Mouse (Mus musculus): ENCODE data around the gene Cldn12. TPM values are rescaled to one million over a fixed set of nuclear protein-coding genes. Genes with fewer than 3 reads are reported as not detected.

Gene Cldn12
- total RNA-seq, 2 experiments from 2014 or later = 12.2 to 12.4 TPM

DNA sequence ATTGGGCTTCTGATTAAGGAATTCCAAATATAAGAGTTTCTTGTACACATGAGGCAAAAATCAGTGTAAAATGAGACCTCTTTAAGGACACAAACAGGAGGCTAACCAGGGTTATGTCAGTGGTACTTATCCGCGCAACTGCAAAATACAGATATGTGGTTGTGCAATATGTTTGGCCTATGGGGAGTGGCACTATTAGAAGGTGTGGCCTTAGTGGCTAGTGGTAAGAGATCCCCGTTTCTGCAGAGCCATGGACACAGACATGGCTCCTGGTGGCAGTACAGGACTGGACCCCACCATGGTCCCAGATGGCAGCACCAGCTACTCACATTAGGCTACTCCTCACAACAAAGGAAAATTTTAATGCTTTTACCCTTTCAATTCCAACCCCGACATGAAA lies 19.7 kb downstream of the Cldn12 start:
- no peak for DNase-seq (ENCODE audit: low spot score in 2 of 2)

DNA sequence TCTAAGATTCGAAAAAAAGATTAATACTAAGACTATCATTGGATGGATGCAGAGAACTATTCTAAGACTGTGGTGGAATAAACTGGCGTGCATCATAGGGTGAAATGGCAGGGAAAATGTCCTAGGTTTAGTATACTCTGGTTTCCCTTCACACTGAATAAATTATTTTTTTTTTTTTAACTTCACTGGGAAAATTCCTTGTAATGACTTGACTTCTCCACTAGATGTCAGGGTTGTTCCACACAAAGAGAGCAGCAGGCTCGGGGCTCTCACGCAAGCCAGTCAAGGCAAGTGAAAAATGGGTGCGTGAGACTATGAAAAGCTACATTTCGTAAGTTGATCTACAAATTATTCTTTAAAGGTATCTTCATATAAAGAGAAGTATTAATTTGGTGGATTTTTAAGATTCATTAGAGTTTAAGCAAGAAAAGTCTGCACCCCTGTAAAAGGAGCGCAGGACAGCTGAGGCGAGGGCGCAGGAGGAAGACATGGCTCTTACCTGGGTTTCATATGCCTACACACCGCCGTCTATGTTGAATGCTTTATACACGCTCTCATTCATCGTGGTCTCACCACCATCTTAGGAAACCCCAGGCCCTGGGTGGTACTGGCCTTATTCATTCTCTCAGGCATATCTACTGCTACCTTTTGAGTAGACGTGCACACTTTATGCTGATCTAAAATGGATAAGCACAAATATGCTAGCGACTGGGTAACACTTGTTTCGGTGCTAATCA lies 20.3 kb downstream of the Cldn12 start:
- DNase-seq (ENCODE audit: low spot score in 2 of 2) = no peak

DNA sequence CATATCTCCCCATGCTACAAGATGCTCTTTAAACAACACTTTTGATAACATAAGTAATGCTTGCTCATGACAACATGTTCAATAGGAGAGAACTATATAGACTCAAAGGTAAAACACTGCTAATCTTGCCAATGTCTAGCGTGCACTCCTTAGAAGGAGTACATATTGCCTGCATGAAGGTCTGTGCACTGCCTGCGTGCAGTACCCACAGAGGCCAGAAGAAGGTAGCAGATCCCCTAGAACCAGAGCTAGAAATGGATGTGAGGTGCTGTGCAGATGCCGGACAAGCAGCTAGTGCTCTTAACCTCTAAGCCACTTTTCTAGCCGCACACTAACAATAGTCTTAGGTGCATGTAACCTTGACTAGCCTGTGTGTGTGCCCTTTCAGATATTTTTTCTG lies 22.6 kb downstream of the Cldn12 start:
- DNase-seq (ENCODE audit: low spot score in 2 of 2) = no peak

DNA sequence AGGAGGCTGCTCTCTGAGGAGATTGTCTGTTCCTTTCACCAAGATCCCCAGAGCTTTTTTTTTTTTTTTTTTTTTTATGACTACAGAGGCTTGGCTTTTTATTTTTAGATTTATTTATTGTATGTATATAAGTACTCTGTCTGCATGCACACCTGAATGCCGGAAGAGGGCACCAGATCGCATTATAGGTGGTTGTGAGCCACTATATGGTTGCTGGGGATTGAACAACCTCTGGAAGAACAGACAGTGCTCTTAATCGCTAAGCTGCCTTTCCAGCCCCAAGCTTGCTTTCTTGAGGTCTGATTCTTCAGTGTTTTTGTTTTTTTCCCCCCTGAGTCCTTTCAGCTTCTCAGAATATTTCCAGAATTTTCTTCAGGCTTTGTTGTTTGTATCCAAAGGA lies 28.7 kb downstream of the Cldn12 start:
- DNase-seq (ENCODE audit: low spot score in 2 of 2) = no peak

DNA sequence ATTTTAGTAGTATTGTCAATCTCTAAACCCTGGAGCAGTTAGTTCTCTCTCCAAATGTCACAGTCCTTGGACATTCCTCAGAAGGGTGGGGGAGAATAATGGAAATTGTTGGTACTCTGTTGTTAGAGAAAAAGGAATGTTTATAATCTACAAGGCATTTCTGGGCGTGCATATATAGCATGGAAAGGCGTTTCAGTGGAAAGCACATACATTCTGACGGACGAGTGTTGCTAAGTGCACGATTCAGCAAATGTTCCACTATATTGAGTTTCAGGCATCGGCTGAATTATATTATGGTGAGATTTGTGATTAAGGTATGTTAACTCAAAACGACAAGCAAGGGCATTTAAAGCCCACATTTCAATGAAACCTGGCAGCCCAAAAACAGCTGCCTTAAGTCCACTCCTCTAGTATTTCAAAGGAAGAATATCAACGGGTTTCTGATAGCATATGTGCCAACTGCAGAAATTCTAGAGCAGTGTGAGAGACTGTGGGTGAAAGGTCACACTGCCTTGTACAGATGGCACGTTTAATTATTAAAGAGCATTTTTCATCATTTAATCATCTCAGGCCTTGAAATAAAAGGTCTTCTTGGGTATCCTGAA lies 31.4 kb downstream of the Cldn12 start:
- DNase-seq (ENCODE audit: low spot score in 2 of 2) = no peak

DNA sequence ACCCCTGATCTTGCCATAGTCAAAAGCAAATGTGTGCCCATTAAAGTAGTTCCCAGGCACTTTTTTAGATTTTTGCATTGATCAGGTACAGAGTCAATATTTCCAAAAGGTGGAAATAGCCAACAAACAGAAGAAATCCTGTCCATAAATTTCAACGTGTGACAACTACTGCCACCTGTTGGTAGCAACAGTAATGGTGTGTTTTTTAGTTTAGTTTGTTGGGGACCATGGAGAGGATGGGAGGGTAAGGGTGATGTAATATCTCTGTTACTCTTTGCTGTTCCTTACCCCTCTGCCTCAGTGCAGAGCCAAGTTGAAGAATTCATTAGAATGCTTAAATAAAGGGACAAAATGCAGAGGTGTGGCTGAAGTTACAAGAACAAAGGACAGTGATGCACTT lies 33.1 kb downstream of the Cldn12 start:
- DNase-seq (ENCODE audit: low spot score in 2 of 2) = no peak

DNA sequence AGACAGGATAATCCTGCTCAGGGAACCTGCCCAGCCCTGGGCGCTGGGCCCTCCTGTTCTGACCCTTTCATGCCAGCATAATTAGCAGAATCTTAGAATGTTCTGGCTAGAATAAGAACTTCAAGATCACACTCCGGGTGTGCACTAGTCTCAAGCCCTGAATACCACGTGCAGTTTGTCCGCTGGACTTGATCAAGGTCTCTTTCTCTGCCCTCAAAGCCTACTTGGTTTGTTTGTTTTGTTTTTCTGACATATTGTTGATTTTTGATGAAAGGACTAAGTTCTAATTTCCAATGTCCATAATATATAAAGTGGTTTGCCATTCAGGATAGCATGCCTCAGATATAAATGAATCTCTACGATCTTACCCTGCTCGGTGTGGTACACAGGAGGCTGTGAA lies 35.7 kb downstream of the Cldn12 start, which contains the start of gene 1700015F17Rik:
TSS of gene 1700015F17Rik (minus strand) at position 101 of the 400 bp plus-strand sequence.
- no peak for DNase-seq (ENCODE audit: low spot score in 2 of 2)

DNA sequence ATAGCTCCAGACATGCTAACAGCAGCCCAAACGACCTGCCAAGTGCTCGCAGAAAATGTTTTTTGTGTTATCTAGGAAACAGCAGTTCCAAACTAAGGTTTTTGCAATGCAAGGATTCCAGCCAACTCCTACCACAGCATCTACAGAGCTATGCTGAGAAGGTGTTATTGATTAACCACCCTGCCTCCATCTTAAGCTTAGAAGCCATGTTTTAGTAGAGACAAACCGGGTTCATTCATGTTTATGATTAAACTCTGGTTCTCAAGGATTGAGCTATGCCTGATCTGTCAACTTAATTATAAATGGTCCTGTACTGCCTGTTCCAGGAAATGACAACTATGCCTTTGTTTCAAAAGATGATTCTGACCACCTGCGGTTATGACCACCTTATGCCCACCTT lies 38.6 kb downstream of the Cldn12 start:
- DNase-seq (ENCODE audit: low spot score in 2 of 2) = no peak

DNA sequence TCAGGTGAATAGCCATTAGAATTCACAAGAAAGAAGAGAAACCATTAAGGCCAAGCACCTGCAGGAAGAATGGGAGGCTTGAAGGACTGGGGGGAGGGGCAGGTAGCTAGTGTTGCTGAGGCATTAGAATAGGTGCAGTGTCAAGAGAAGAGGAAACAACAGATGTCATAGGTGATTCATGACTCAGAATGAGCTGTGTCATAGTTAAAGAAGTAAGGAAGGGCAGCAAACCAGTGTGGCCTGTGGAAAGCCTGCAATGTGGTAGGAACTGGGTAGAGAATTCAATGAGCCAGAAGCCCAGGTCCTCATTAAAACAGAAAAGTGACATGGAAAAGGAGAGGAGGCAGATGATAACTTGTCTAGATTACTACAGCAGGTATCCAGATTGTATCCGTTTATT lies 49.5 kb downstream of the Cldn12 start:
- no peak for DNase-seq (ENCODE audit: low spot score in 2 of 2)

Other genes starting within 250 kb of the Cldn12 start
- gene Cdk14, start 94.6 kb downstream of the Cldn12 start, total RNA-seq (2021) = 10 to 100 TPM; 34.1 to 34.4 TPM
- not detected for gene 1700015F17Rik, start 35.8 kb downstream of the Cldn12 start, total RNA-seq (2021)
- 1 to 10 TPM; 9.0 to 9.4 TPM for gene Gtpbp10, start 44.6 kb upstream of the Cldn12 start, total RNA-seq (2021)
- gene Gm8773, start 58.8 kb upstream of the Cldn12 start, total RNA-seq (2021) = under 1 TPM in 1 of 2 experiments, not detected in 1; 0.22 TPM
- 1 to 10 TPM in 1 of 2 experiments, under 1 TPM in 1; 0.74 to 1.6 TPM for gene Cfap69, start 149.3 kb upstream of the Cldn12 start, total RNA-seq (2021)
- gene Steap2, start 179.6 kb upstream of the Cldn12 start, total RNA-seq (2021) = 1 to 10 TPM; 2.5 to 2.7 TPM
- gene Steap1, start 234.4 kb upstream of the Cldn12 start, total RNA-seq (2021) = under 1 TPM; 0.76 to 0.80 TPM